In genomic region chr13:35175587-35175986, GRCm38 (mm10) we compare ENCODE assay signal across 31 mouse cellular contexts.
"Had no signal": no experiment of that assay in that cellular context is flagged by ENCODE, and none has a peak within 500 bp of the region (broad histone marks: within the 10 kb centered on the region; RNA-seq: fewer than 3 reads in every experiment).

No protein-coding gene starts in this region.

- H3K36me3 ChIP-seq: limb, embryonic 10.5 days; limb, embryonic 12.5 days; limb, embryonic 13.5 days; limb, embryonic 15.5 days; liver, embryonic 12.5 days; liver, embryonic 13.5 days; liver, embryonic 15.5 days; lung, embryonic 15.5 days; midbrain, embryonic 10.5 days; midbrain, embryonic 12.5 days; midbrain, embryonic 13.5 days; midbrain, embryonic 15.5 days had no signal

- H3K27ac ChIP-seq: limb, embryonic 10.5 days; limb, embryonic 12.5 days; limb, embryonic 13.5 days; limb, embryonic 15.5 days; liver, embryonic 12.5 days; liver, embryonic 13.5 days; liver, embryonic 14.5 days; liver, embryonic 15.5 days; lung, embryonic 15.5 days; macrophage; midbrain, embryonic 10.5 days; midbrain, embryonic 12.5 days; midbrain, embryonic 13.5 days; midbrain, embryonic 15.5 days had no signal

- DNase-seq: left cerebral cortex, postnatal 4 days; liver; liver, embryonic 13.5 days; liver, postnatal 0 days; lung, adult 18-20 months; lung, adult 2 months; lung, embryonic 14.5 days; lung, postnatal 10 days; lung, postnatal 14 days; lung, postnatal 36 days; lung, postnatal 4 days; midbrain, embryonic 14.5 days had no signal

- H3K4me1 ChIP-seq: liver, embryonic 12.5 days; liver, embryonic 13.5 days; liver, embryonic 15.5 days; lung, embryonic 15.5 days; midbrain, embryonic 12.5 days; midbrain, embryonic 13.5 days; midbrain, embryonic 15.5 days had no signal

- H3K4me3 ChIP-seq: limb, embryonic 10.5 days; limb, embryonic 12.5 days; limb, embryonic 13.5 days; limb, embryonic 15.5 days; liver, embryonic 12.5 days; liver, embryonic 13.5 days; liver, embryonic 15.5 days; lung, embryonic 15.5 days; megakaryocyte, embryonic 14.5 days; midbrain, embryonic 10.5 days; midbrain, embryonic 12.5 days; midbrain, embryonic 13.5 days; midbrain, embryonic 15.5 days; myocyte had no signal

- H3K4me2 ChIP-seq: limb, embryonic 12.5 days; limb, embryonic 13.5 days; limb, embryonic 15.5 days; liver, embryonic 11.5 days; liver, embryonic 12.5 days; liver, embryonic 13.5 days; liver, embryonic 15.5 days; lung, embryonic 14.5 days; lung, embryonic 15.5 days; midbrain, embryonic 11.5 days; midbrain, embryonic 12.5 days; midbrain, embryonic 13.5 days; midbrain, embryonic 15.5 days had no signal

- H3K9ac ChIP-seq: limb, embryonic 12.5 days; limb, embryonic 13.5 days; limb, embryonic 15.5 days; liver, embryonic 12.5 days; liver, embryonic 13.5 days; liver, embryonic 14.5 days; liver, embryonic 15.5 days; liver, postnatal 0 days; lung, embryonic 14.5 days; lung, embryonic 15.5 days; midbrain, embryonic 12.5 days; midbrain, embryonic 13.5 days; midbrain, embryonic 15.5 days had no signal

- ATAC-seq: liver, embryonic 12.5 days; liver, postnatal 0 days; lung, postnatal 0 days; midbrain, embryonic 13.5 days; midbrain, embryonic 15.5 days; midbrain, embryonic 16.5 days had no signal

- H3K9me3 ChIP-seq: limb, embryonic 10.5 days; limb, embryonic 12.5 days; limb, embryonic 13.5 days; limb, embryonic 15.5 days; liver, embryonic 12.5 days; liver, embryonic 13.5 days; liver, embryonic 15.5 days; lung, embryonic 15.5 days; megakaryocyte, embryonic 14.5 days; midbrain, embryonic 10.5 days; midbrain, embryonic 12.5 days; midbrain, embryonic 13.5 days; midbrain, embryonic 15.5 days had no signal

- H3K27me3 ChIP-seq: limb, embryonic 12.5 days; limb, embryonic 13.5 days; limb, embryonic 15.5 days; liver, embryonic 12.5 days; liver, embryonic 13.5 days; liver, embryonic 15.5 days; lung, embryonic 15.5 days; midbrain, embryonic 12.5 days; midbrain, embryonic 13.5 days; midbrain, embryonic 15.5 days had no signal
